Mouse (Mus musculus) hindbrain, embryonic 11.5 days (tissue): ENCODE results near the gene N4bp2. TPM values are rescaled to one million over a fixed set of nuclear protein-coding genes. Genes with fewer than 3 reads are reported as not detected.

Source experiments
- ATAC-seq: fragments of 200-750 bp; cut with Nextera tagmentation; 2 replicates; pipeline ENCODE4 v1.8.0; 2017; ENCODE audit warnings: mild to moderate bottlenecking, moderate TSS enrichment, moderate library complexity; ENCODE audit not compliant: low FRiP score
- DNase-seq: peaks from one replicate; pipeline ENCODE4 v3.0.0-alpha.2; 2015; ENCODE audit warnings: low spot score
- H3K27ac ChIP-seq: fragments of 300-500 bp; sonication (generic); 2 replicates; pipeline ENCODE4 v1.5.1; 2014; ENCODE audit warnings: mild to moderate bottlenecking, low read depth, low read length
- H3K27me3 ChIP-seq: fragments of 300-500 bp; sonication (generic); 2 replicates; pipeline ENCODE4 v1.6.1; 2014; ENCODE audit warnings: mild to moderate bottlenecking, low read length, moderate library complexity, mixed read lengths; ENCODE audit not compliant: control insufficient read depth, insufficient read depth
- H3K36me3 ChIP-seq: fragments of 300-500 bp; sonication (generic); 2 replicates; pipeline ENCODE4 v1.6.1; 2014; ENCODE audit warnings: mild to moderate bottlenecking, low read length, moderate library complexity, mixed read lengths; ENCODE audit not compliant: control insufficient read depth, insufficient read depth
- H3K4me1 ChIP-seq: fragments of 300-500 bp; sonication (generic); replicated peaks from 2 replicates; pipeline ENCODE4 v1.6.1; 2014; ENCODE audit warnings: low read length, mixed read lengths; ENCODE audit not compliant: control insufficient read depth, insufficient read depth
- H3K4me2 ChIP-seq: fragments of 300-500 bp; sonication (generic); replicated peaks from 2 replicates; pipeline ENCODE4 v1.6.1; 2014; ENCODE audit warnings: mild to moderate bottlenecking, low read depth, low read length
- H3K4me3 ChIP-seq: fragments of 300-500 bp; sonication (generic); 2 replicates; pipeline ENCODE4 v1.5.1; 2014; ENCODE audit warnings: low read depth, low read length
- H3K9ac ChIP-seq: fragments of 300-500 bp; sonication (generic); 2 replicates; pipeline ENCODE4 v1.6.1; 2014; ENCODE audit warnings: low read depth, low read length
- H3K9me3 ChIP-seq: fragments of 300-500 bp; sonication (generic); 2 replicates; pipeline ENCODE4 v1.6.1; 2016; ENCODE audit warnings: low read length; ENCODE audit not compliant: control insufficient read depth
- WGBS: fragments of 180-500 bp; shearing (Covaris S2); extraction: QIAGEN DNeasy Blood & Tissue Kit; methylation state at CpG from one replicate; pipeline ENCODE4 v1.1.7; 2014; 5-methylcytosine and 5-hydroxymethylcytosine counted together
- polyA plus RNA-seq: library from polyadenylated mRNA; unstranded; fragments of >200 nt; fragmentation: Nextera tagmentation; extraction: Ambion mirVana; gene quantifications from 2 replicates; pipeline ENCODE4 v1.2.1, GENCODE M21; 2014

Gene N4bp2
- polyA plus RNA-seq, 1 experiment from 2014 or later, result 55.7 TPM

DNA sequence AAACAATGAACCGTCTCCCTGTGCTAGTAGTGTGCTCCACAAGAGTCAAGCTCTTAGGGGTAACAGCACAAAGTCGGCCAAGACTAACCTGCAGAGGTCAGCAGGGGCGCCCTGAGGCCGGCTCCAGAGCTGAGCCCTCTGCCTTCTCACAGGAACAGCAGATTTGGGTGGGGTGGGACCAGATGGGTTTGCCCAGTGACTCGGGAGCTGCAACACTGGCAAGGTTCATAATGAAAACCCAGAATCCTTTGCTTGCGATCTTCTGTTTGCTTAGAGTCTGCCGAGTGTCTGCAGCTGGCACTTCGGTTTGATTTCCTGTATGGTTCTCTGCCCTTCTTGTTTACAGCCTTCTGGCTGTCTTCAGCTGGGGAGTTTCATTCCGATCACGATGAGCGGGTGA, 87.4 kb downstream of the N4bp2 start:
- Histone ChIP-seq H3K4me1 (no peaks in the 10 kb centered on the region), H3K27me3 (no peaks in the 10 kb centered on the region), H3K4me2 (no peak overlapping the region), H3K27ac (no peak overlapping the region), H3K9me3 (no peaks in the 10 kb centered on the region), H3K9ac (no peak overlapping the region), H3K4me3 (no peak overlapping the region), H3K36me3 (no peaks in the 10 kb centered on the region)
- no peak for ATAC-seq
- WGBS, result 68% methylated on average over 11 of the region's 11 CpGs
- no peak for DNase-seq

GRCm38 (mm10) chr5:65854786-65855191, 91.5 kb downstream of the N4bp2 start:
- H3K4me2 ChIP-seq, result no peak overlapping the region
- H3K4me1 ChIP-seq, result no peaks in the 10 kb centered on the region
- no peaks in the 10 kb centered on the region for H3K36me3 ChIP-seq
- no peak overlapping the region for H3K27ac ChIP-seq
- DNase-seq (no peak), ATAC-seq (no peak)
- no peaks in the 10 kb centered on the region for H3K27me3 ChIP-seq
- H3K9me3 ChIP-seq, result no peaks in the 10 kb centered on the region
- WGBS, result 56% methylated on average over 8 of the region's 8 CpGs
- no peak overlapping the region for H3K9ac ChIP-seq
- H3K4me3 ChIP-seq, result no peak overlapping the region

DNA sequence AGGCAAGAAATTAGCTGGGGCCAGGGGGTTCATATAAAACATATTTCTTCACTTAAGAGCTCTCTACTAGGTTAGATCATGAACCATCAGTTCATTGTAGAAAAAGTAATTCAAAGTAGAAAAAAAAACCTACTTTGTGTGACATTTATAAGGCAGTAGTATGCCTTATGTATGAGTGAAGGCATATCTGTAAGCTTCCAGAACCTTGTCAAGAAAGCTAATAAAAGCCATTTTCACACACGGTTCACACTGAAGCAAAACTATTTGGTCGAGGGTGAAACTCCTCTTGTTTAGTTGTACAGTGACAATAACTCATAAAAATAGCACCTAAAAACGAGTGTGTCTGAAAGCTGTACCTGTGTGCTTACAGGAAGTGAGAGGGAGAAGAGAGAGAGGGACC, 92.2 kb downstream of the N4bp2 start:
- ATAC-seq (no peak), DNase-seq (no peak)
- Histone ChIP-seq H3K4me2 (no peak overlapping the region), H3K4me1 (no peaks in the 10 kb centered on the region), H3K9ac (no peak overlapping the region), H3K4me3 (no peak overlapping the region), H3K27me3 (no peaks in the 10 kb centered on the region), H3K36me3 (no peaks in the 10 kb centered on the region), H3K9me3 (no peaks in the 10 kb centered on the region), H3K27ac (no peak overlapping the region)
- WGBS, result 76% methylated on average over 3 of the region's 3 CpGs

GRCm38 (mm10) chr5:65856591-65857411, 93.5 kb downstream of the N4bp2 start:
- no peak for ATAC-seq
- no peak overlapping the region for H3K4me3 ChIP-seq

GRCm38 (mm10) chr5:65857935-65858334, 94.6 kb downstream of the N4bp2 start:
- WGBS, result 73% methylated on average over 12 of the region's 12 CpGs
- Histone ChIP-seq H3K9me3 (no peaks in the 10 kb centered on the region), H3K4me1 (no peaks in the 10 kb centered on the region), H3K27me3 (no peaks in the 10 kb centered on the region), H3K4me3 (no peak overlapping the region), H3K9ac (no peak overlapping the region), H3K4me2 (no peak overlapping the region), H3K36me3 (no peaks in the 10 kb centered on the region), H3K27ac (no peak overlapping the region)
- DNase-seq, result no peak
- ATAC-seq, result no peak

More at GRCm38 (mm10) chr5:65856591-65857411, 93.5 kb downstream of the N4bp2 start:
- H3K9me3 ChIP-seq, result no peaks in the 10 kb centered on the region
- WGBS, result 83% methylated on average over 14 of the region's 17 CpGs
- H3K4me1 ChIP-seq, result no peaks in the 10 kb centered on the region
- no peak for DNase-seq
- H3K9ac ChIP-seq, result no peak overlapping the region
- H3K4me2 ChIP-seq, result no peak overlapping the region
- H3K27me3 ChIP-seq, result no peaks in the 10 kb centered on the region
- H3K36me3 ChIP-seq, result no peaks in the 10 kb centered on the region
- no peak overlapping the region for H3K27ac ChIP-seq

DNA sequence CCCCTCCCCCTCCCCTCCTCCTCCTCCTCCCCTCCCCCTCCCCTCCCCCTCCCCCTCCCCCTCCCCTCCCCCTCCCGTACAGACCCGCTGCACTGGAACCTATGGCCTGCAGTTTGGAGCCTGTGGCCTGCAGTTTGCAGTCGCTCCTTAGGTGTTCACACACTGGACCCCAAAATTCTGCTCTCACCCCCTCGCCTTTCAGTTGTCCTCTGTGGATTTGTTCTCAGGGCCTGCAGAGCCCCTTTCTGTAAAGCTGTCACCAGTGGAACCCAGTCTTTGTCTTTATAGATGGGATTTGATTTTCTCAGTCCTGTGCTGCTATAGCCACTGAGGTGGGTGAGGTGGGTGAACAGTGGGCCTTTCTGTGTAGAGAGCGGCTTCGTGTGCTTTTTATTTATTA, 95.0 kb downstream of the N4bp2 start:
- Histone ChIP-seq H3K4me3 (no peak overlapping the region), H3K9ac (no peak overlapping the region), H3K36me3 (no peaks in the 10 kb centered on the region), H3K27me3 (no peaks in the 10 kb centered on the region), H3K4me1 (no peaks in the 10 kb centered on the region), H3K4me2 (no peak overlapping the region), H3K9me3 (no peaks in the 10 kb centered on the region), H3K27ac (no peak overlapping the region)
- ATAC-seq (no peak), DNase-seq (no peak)
- 83% methylated on average over 4 of the region's 6 CpGs for WGBS

GRCm38 (mm10) chr5:65858898-65859297, 95.6 kb downstream of the N4bp2 start:
- H3K9ac ChIP-seq, result no peak overlapping the region
- H3K4me3 ChIP-seq, result no peak overlapping the region
- ATAC-seq, result no peak
- no peak overlapping the region for H3K27ac ChIP-seq
- no peak overlapping the region for H3K4me2 ChIP-seq
- H3K9me3 ChIP-seq, result no peaks in the 10 kb centered on the region
- no peaks in the 10 kb centered on the region for H3K4me1 ChIP-seq
- no peaks in the 10 kb centered on the region for H3K36me3 ChIP-seq
- H3K27me3 ChIP-seq, result no peaks in the 10 kb centered on the region
- DNase-seq, result no peak
- 68% methylated on average over 12 of the region's 12 CpGs for WGBS

DNA sequence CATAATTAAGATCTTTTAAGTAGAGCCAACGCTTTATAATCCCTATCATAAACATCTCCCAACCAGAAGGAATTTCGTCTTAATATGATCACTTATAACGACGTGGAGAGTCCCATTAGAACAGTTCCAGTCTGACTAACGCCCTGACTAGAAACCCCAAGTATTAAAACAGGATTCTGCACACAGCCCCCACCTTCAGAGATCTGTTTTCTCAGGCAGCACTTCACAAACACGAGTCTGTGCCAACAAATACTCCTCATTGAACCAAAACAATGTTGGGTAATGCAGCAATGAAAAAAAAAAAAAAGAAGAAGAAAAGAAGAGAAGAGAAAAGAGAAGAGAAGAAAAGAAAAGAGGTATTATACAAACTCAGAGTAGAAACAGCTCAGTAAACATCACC, 96.1 kb downstream of the N4bp2 start:
- no peaks in the 10 kb centered on the region for H3K4me1 ChIP-seq
- 73% methylated on average over 6 of the region's 6 CpGs for WGBS
- ATAC-seq, result no peak
- no peak overlapping the region for H3K27ac ChIP-seq
- H3K4me2 ChIP-seq, result no peak overlapping the region
- H3K9me3 ChIP-seq, result no peaks in the 10 kb centered on the region
- DNase-seq, result no peak
- H3K36me3 ChIP-seq, result no peaks in the 10 kb centered on the region
- H3K9ac ChIP-seq, result no peak overlapping the region
- no peaks in the 10 kb centered on the region for H3K27me3 ChIP-seq
- H3K4me3 ChIP-seq, result no peak overlapping the region

DNA sequence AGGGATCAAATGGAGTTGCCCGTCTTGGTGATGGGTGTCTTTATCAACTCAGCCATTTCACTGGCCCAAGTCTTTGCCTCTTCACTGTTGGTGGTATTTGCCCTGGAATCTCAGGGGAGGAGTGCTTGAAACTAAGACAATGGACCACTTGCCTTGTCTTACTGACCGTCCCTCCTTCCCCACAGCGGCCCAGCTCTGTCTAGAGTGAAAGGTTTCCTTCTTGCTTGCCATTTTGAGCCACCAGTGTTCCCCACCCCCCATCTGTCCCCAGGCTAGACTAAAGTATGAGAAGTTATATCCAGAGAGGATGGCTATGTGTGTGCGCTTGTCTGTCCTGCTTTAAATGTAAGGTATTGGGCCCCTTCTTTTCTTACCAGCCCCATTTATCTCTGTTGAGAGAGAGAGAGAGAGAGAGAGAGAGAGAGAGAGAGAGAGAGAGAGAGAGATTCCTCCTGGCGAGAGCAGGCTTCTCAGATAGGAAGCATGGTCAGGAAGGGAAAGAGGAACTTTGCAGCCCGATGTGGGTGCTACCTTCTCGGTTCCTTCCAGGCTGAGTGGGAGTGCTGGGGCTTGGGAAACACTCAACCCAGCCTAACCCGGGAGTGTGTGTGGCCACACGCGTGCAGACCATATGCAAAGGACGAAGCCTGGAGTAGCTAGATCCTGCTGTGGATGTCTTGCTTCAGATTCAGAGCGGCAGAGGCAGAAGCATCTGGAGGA, 97.1 kb downstream of the N4bp2 start:
- Histone ChIP-seq H3K27me3 (no peaks in the 10 kb centered on the region), H3K36me3 (no peaks in the 10 kb centered on the region), H3K9me3 (no peaks in the 10 kb centered on the region), H3K27ac (no peak overlapping the region), H3K9ac (no peak overlapping the region), H3K4me3 (no peak overlapping the region), H3K4me2 (no peak overlapping the region), H3K4me1 (no peaks in the 10 kb centered on the region)
- 64% methylated on average over 12 of the region's 12 CpGs for WGBS
- no peak for ATAC-seq
- no peak for DNase-seq
